Mouse (Mus musculus) E14TG2a.4 (cell line): Measurements from ENCODE around the gene Rasgrp2.

Experiments
- H3K27me3 ChIP-seq: 2 replicates; pipeline ENCODE4 v1.6.1; 2014; ENCODE audit warnings: low read length, control low read depth; ENCODE audit not compliant: insufficient read depth
- H3K36me3 ChIP-seq: 2 replicates; pipeline ENCODE4 v1.6.1; 2014; ENCODE audit warnings: low read length, control low read depth; ENCODE audit not compliant: insufficient read depth
- H3K4me1 ChIP-seq: replicated peaks from 2 replicates; pipeline ENCODE4 v1.6.1; 2014; ENCODE audit warnings: low read depth, low read length, control low read depth
- H3K4me3 ChIP-seq: replicated peaks from 2 replicates; pipeline ENCODE4 v1.5.1; 2014; ENCODE audit warnings: mild to moderate bottlenecking, low read length
- H3K9me3 ChIP-seq: 2 replicates; pipeline ENCODE4 v1.6.1; 2014; ENCODE audit warnings: low read length, control low read depth
- CTCF ChIP-seq: conservative IDR thresholded peaks from 2 replicates; pipeline ENCODE4 v1.5.1; 2014; ENCODE audit warnings: low read length
- NANOG ChIP-seq: IDR thresholded peaks from 2 replicates; pipeline ENCODE4 v1.6.1; 2014; ENCODE audit warnings: borderline replicate concordance, low read length, mixed read lengths
- POU5F1 ChIP-seq: IDR thresholded peaks from 2 replicates; pipeline ENCODE4 v1.6.1; 2014; ENCODE audit warnings: low read length, borderline replicate concordance

Gene Rasgrp2

DNA sequence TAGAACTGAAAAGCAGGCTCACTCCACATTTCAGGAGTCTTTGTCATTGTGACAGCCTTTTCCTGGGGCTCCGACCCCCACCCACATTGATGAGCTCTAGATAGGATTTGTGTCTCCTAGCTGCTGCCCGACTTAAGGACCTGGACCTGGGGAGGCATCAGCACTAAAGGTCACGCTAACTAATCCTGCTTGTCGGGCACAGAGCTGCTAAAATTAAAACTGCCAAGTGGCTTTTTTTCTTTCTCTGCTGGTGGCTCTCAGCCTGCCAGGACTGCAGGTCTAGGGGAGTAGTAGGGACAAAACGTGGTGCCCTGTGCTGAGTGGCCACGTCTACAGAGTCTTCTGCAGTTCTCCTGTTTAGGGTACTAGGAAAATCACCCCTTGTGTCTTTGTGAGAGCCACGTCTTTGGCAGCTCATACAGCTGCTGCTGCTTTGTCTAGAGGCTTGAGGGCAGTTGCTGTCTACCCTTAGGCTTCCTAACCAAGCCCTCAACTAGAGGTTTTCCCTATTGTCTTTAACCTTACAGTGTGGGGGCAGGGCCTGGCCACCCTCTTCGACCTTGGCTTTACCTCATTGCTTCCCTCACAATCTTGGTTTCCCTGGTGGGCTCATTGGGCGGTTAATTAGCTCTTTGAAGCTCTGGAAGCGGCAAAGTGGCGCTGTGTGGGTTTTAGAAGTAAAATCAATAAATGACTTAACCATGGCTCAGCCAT is 21.7 kb upstream of the Rasgrp2 start:
- peaks cover 84% of the 10 kb centered on the region for H3K36me3 ChIP-seq
- peaks cover 57% of the 10 kb centered on the region for H3K4me1 ChIP-seq
- H3K4me3 ChIP-seq = 0 out of 2 replicates have a peak overlapping the region, but pooled peaks have one; percentile 5
- TF ChIP-seq CTCF = no peak
- TF ChIP-seq NANOG = no peak
- TF ChIP-seq POU5F1 = no peak
- no peaks in the 10 kb centered on the region for H3K27me3 ChIP-seq
- H3K9me3 ChIP-seq = no peaks in the 10 kb centered on the region

DNA sequence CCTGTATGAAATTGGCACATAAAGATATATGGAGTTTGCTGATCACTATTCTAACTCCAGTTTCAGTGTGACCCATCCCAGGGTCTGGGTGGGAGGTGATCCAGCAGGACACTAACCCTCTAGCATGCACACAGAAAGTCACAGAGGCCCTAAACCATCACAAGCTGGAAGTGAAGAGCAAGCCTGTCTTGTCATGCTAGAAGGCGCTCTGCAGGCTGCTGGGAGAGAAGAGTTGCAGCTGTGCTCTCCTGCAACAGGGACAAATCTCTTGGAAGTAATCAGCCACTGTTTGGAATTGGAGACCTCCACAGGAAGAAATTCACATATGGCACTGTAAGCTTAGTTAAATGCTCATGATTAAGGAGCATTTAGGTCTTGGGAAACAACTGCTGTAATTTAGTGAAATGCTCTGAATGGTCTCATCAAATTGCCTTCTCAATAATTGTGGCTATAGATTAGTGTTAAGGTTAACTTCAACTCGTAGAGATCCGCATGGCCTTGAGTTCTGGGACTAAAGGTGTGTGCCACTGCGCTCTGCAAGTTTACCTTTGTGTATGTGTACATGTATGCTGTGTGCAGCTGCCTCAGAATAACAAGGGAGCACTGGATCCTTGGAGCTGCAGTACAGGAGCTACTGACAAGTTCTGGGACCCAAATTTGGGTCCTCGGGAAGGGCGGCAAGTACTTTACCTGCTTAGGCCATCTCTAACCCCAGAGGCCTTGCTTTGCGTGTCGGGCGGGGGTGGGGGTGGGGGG is 18.6 kb upstream of the Rasgrp2 start:
- Histone ChIP-seq H3K9me3 (no peaks in the 10 kb centered on the region), H3K27me3 (no peaks in the 10 kb centered on the region), H3K36me3 (peaks cover 54% of the 10 kb centered on the region), H3K4me3 (no peak overlapping the region), H3K4me1 (peaks cover 55% of the 10 kb centered on the region)
- TF ChIP-seq POU5F1 (no peak), NANOG (no peak)

DNA sequence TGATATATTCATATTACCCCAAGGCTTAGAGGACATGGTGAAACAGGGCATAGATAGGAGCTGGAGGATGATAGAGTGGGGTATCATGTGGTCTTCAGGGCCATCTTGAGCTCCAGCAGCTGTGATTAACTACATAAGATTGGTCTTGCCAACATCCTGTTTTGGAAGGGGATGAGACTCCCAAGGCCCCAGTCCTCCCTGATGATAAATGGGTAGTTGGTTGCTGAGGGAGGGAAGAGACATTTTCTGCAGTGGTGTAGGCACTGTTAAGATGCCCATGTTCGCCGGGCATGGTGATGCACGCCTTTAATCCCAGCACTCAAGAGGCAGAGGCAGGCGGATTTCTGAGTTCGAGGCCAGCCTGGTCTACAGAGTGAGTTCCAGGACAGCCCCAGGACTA is 17.9 kb upstream of the Rasgrp2 start:
- no peaks in the 10 kb centered on the region for H3K9me3 ChIP-seq
- H3K36me3 ChIP-seq = peaks cover 48% of the 10 kb centered on the region
- H3K4me1 ChIP-seq = peaks cover 56% of the 10 kb centered on the region
- TF ChIP-seq CTCF = no peak
- no peak for TF ChIP-seq NANOG
- no peak for TF ChIP-seq POU5F1
- no peak overlapping the region for H3K4me3 ChIP-seq
- H3K27me3 ChIP-seq = no peaks in the 10 kb centered on the region

DNA sequence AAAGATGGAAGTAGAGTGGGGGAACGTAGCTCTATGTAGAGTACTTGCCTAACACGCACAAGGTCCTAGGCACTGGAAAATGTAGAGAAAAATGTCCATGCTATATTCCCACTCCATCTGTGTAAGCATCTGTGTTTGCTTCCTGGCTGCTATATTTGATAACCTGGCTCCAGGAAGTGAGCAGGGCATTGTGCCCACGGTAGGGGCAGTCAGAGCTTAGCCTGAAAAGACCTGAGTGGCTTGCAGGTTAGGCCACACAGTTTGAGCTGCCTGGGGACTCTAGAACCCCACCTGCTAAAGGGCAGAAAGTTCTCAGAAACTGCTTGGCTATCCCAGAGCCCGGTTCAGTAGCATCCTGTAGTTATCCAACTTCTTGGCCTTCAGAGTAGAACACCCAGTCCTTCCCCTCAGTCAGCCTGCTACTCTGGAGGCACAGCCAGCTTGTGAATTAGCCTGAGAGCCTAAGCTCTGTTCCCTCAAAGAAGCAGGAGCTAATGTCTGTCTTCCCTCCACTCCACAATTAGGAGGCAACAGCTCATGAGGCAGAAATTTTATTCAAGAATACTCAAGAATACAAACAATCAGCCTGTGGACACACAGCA is 16.7 kb upstream of the Rasgrp2 start:
- H3K4me1 ChIP-seq = peaks cover 48% of the 10 kb centered on the region
- no peak overlapping the region for H3K4me3 ChIP-seq
- no peaks in the 10 kb centered on the region for H3K9me3 ChIP-seq
- TF ChIP-seq CTCF (no peak), POU5F1 (no peak), NANOG (no peak)
- peaks cover 11% of the 10 kb centered on the region; the same call in 1 of the 2 replicates for H3K27me3 ChIP-seq
- peaks cover 36% of the 10 kb centered on the region for H3K36me3 ChIP-seq

DNA sequence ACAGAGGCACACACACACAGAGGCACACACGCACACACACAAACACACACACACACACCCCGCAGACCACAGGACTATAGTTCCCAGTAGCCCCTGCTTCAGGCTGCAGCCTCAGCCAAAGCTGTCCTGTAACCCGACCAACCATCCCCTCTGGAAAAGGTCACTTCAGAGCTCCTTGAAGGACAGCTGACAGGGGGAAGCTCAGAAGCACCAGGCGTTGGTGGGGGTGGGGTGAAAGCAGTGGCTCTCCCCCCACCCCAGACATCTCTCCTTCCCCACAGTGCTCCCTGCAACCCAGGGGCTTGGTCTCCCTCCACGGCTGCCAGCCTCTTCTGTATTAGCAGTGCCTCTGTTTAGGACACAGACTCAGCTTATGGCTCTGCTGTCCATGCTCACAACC is 15.7 kb upstream of the Rasgrp2 start:
- Histone ChIP-seq H3K9me3 (no peaks in the 10 kb centered on the region), H3K27me3 (peaks cover 16% of the 10 kb centered on the region; the same call in 1 of the 2 replicates), H3K4me1 (peaks cover 43% of the 10 kb centered on the region), H3K4me3 (no peak overlapping the region), H3K36me3 (peaks cover 25% of the 10 kb centered on the region)
- TF ChIP-seq POU5F1 (no peak), CTCF (no peak), NANOG (no peak)

DNA sequence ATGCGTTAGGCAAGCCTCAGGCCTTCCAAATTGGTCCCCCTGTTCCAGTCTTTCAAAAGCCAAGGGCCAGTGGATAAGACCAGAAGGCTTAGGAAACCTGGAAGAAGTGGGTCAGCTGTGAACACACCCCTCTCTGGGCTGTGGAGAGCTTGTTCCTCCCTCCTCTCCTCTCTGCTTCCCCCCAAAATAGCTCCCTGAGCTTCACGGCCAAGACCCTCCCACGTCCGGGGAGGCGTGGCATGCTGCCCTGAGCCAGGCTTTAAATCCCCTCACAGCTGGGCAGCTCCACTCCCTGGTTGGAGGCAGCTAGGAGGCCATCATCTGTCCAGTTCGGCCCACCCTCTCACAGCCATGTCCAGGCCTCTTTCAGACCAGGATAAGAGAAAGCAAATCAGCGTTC is 15.0 kb upstream of the Rasgrp2 start, which contains the start of gene Pygm:
TSS of gene Pygm (plus strand) at position 272 of the 400 bp plus-strand sequence.
- Histone ChIP-seq H3K4me1 (peaks cover 46% of the 10 kb centered on the region), H3K4me3 (0 out of 2 replicates have a peak within 1 kb of the TSS, but pooled peaks have one; percentile 29), H3K27me3 (peaks cover 16% of the 10 kb centered on the region; the same call in 1 of the 2 replicates), H3K36me3 (peaks cover 19% of the 10 kb centered on the region), H3K9me3 (no peaks in the 10 kb centered on the region)
- TF ChIP-seq CTCF = no peak
- TF ChIP-seq POU5F1 = no peak
- no peak for TF ChIP-seq NANOG

DNA sequence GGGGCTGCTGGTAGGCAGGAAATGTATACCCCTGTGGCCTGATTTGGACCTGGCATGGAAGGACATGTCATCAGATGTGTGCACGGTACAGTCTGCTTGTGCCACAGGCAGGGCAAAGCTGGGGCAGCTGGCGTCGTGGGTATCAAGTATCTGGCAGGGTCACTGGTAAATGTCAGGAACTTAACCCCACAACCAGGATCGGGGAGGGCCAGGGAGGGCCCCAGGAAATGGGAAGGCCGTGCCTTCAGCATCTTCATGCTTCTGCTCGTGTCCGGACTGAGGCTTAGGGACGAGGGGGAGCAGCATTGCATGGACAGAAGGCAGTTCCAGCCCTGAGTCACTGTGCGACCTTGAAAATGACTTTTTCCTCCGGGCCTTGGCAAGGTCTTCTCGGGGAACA is 14.2 kb upstream of the Rasgrp2 start:
- Histone ChIP-seq H3K9me3 (no peaks in the 10 kb centered on the region), H3K4me1 (peaks cover 54% of the 10 kb centered on the region), H3K36me3 (peaks cover 11% of the 10 kb centered on the region), H3K27me3 (peaks cover 16% of the 10 kb centered on the region; the same call in 1 of the 2 replicates), H3K4me3 (0 out of 2 replicates have a peak overlapping the region, but pooled peaks have one; percentile 29)
- TF ChIP-seq POU5F1 (no peak), NANOG (no peak), CTCF (no peak)

DNA sequence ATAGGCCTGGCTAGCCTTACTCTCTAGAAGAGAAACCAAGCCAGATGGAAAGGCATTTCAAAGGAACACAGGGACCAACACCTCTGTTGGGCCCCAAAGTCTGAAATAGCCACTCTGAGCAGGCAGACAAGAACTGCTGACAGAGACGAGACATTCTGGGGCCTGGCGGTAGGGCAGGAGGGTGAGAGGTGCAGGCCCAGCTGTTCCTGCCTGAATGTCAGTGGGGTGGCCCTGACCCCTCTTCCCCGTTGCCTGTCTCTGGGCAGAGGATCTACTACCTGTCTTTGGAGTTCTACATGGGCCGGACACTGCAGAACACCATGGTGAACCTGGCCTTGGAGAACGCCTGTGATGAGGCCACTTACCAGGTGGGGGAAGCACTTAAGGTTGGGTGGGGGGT is 13.7 kb upstream of the Rasgrp2 start:
- Histone ChIP-seq H3K27me3 (peaks cover 16% of the 10 kb centered on the region; the same call in 1 of the 2 replicates), H3K4me3 (0 out of 2 replicates have a peak overlapping the region, but pooled peaks have one; percentile 29), H3K4me1 (peaks cover 59% of the 10 kb centered on the region), H3K36me3 (peaks cover 8% of the 10 kb centered on the region), H3K9me3 (no peaks in the 10 kb centered on the region)
- TF ChIP-seq NANOG (no peak), CTCF (no peak), POU5F1 (no peak)
